Mouse (Mus musculus): Measurements from ENCODE around the gene Arl6ip5. TPM values are rescaled to one million over a fixed set of nuclear protein-coding genes. Genes with fewer than 3 reads are reported as not detected.

Arl6ip5 gene
- polyA plus RNA-seq, 1 experiment from 2014 or later: 28.6 TPM

DNA sequence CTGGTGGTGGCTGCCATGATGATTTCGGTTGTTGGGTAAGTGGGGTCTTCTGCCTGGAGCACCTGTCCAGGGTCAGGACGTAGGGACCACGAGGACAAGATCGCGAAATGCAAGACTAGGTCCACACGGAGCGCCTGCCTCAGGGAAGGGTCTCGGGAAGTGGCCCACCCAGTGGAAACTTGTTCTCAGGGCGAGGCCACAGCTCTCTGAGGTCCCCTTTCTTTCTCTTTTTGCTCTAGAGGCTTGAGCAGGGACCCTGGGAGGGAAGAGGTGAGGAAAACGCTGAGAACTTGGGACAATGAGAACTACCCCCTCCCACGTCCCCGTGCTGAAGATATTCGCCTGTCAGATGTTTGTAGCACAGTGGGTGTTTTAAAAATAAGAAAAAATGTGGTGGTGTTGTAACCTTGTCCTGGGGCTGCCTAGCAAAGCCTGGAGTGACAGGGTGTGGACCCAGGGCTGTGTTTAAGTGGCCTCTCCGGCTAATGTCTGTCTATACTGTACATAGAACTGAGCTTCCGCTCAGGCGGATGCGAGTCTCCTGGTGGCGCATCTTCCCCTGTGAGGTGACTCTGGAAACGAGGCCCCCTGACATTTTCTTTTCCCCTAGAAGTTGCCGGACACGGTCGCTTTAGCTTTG, 593 bp downstream of the Arl6ip5 start:
- Histone ChIP-seq H3K4me1 (ENCODE audit: insufficient read depth) (peaks cover 7% of the 10 kb centered on the region; the same call in 1 of the 2 replicates), H3K4me3 (ENCODE audit: low read depth, low read length) (peak overlapping the region; percentile 60), H3K36me3 (ENCODE audit: insufficient read depth) (no peaks in the 10 kb centered on the region), H3K4me2 (peak overlapping the region; percentile 89), H3K27ac (ENCODE audit: low read depth) (peak overlapping the region; percentile 58; the same call in 1 of the 2 replicates), H3K9ac (peak overlapping the region; percentile 79), H3K9me3 (ENCODE audit: low read depth, low read length) (no peaks in the 10 kb centered on the region), H3K27me3 (ENCODE audit: insufficient read depth, low read length) (no peaks in the 10 kb centered on the region)
- TF ChIP-seq CTCF (IDR thresholded peaks at IDR 0.05; ENCODE audit: low read depth): no peak
- peak; percentile 64 for ATAC-seq (ENCODE audit: insufficient read depth)
- DNase-seq: peak; percentile 48
- WGBS: 1% methylated on average over 22 of the region's 22 CpGs

DNA sequence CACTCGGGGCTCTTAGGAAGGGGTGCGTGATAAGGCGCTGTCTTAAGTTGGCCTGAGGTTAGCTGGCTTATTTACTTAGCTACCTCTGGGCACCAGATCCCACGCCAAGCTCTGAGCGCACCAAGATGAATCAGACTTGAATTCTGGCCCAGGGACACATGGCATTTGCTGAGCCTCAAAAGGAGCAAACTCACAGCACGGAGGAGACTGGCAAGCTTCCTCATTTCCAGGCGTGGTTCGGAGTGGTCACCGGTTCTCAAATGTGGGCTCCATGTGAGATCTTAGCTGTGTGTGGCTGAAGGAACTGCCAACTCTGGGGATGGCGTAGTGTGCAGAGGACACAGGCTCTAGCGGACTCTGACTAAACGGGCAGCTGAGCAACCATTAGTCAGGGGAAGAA, 1.5 kb downstream of the Arl6ip5 start:
- H3K36me3 ChIP-seq (ENCODE audit: insufficient read depth): no peaks in the 10 kb centered on the region
- H3K4me3 ChIP-seq (ENCODE audit: low read depth, low read length): peak overlapping the region; percentile 60
- no peak for TF ChIP-seq CTCF (IDR thresholded peaks at IDR 0.05; ENCODE audit: low read depth)
- H3K4me1 ChIP-seq (ENCODE audit: insufficient read depth): peaks cover 7% of the 10 kb centered on the region; the same call in 1 of the 2 replicates
- H3K27me3 ChIP-seq (ENCODE audit: insufficient read depth, low read length): no peaks in the 10 kb centered on the region
- no peaks in the 10 kb centered on the region for H3K9me3 ChIP-seq (ENCODE audit: low read depth, low read length)
- H3K27ac ChIP-seq (ENCODE audit: low read depth): no peak overlapping the region
- 59% methylated on average over 12 of the region's 12 CpGs for WGBS
- ATAC-seq (ENCODE audit: insufficient read depth) (no peak), DNase-seq (peak; percentile 26)
- peak overlapping the region; percentile 89 for H3K4me2 ChIP-seq
- 0 out of 2 replicates have a peak overlapping the region, but pooled peaks have one; percentile 34 for H3K9ac ChIP-seq

GRCm38 (mm10) chr6:97216154-97216821, 5.8 kb downstream of the Arl6ip5 start:
- peaks cover 7% of the 10 kb centered on the region; the same call in 1 of the 2 replicates for H3K4me1 ChIP-seq (ENCODE audit: insufficient read depth)
- H3K9ac ChIP-seq: no peak overlapping the region
- H3K27ac ChIP-seq (ENCODE audit: low read depth): no peak overlapping the region
- no peak overlapping the region for H3K4me2 ChIP-seq
- WGBS: 77% methylated on average over 4 of the region's 4 CpGs
- no peaks in the 10 kb centered on the region for H3K36me3 ChIP-seq (ENCODE audit: insufficient read depth)
- no peaks in the 10 kb centered on the region for H3K27me3 ChIP-seq (ENCODE audit: insufficient read depth, low read length)
- H3K9me3 ChIP-seq (ENCODE audit: low read depth, low read length): no peaks in the 10 kb centered on the region
- no peak for TF ChIP-seq CTCF (IDR thresholded peaks at IDR 0.05; ENCODE audit: low read depth)
- DNase-seq: no peak
- no peak overlapping the region for H3K4me3 ChIP-seq (ENCODE audit: low read depth, low read length)
- ATAC-seq (ENCODE audit: insufficient read depth): no peak

GRCm38 (mm10) chr6:97220672-97221071, 10.2 kb downstream of the Arl6ip5 start:
- no peak overlapping the region for H3K4me3 ChIP-seq (ENCODE audit: low read depth, low read length)
- H3K4me2 ChIP-seq: no peak overlapping the region
- H3K27me3 ChIP-seq (ENCODE audit: insufficient read depth, low read length): no peaks in the 10 kb centered on the region
- DNase-seq (no peak), ATAC-seq (ENCODE audit: insufficient read depth) (no peak)
- no peaks in the 10 kb centered on the region for H3K4me1 ChIP-seq (ENCODE audit: insufficient read depth)
- H3K9ac ChIP-seq: no peak overlapping the region
- H3K36me3 ChIP-seq (ENCODE audit: insufficient read depth): no peaks in the 10 kb centered on the region
- no peak for TF ChIP-seq CTCF (IDR thresholded peaks at IDR 0.05; ENCODE audit: low read depth)
- H3K9me3 ChIP-seq (ENCODE audit: low read depth, low read length): no peaks in the 10 kb centered on the region
- H3K27ac ChIP-seq (ENCODE audit: low read depth): no peak overlapping the region
- 51% methylated on average over 5 of the region's 5 CpGs for WGBS

DNA sequence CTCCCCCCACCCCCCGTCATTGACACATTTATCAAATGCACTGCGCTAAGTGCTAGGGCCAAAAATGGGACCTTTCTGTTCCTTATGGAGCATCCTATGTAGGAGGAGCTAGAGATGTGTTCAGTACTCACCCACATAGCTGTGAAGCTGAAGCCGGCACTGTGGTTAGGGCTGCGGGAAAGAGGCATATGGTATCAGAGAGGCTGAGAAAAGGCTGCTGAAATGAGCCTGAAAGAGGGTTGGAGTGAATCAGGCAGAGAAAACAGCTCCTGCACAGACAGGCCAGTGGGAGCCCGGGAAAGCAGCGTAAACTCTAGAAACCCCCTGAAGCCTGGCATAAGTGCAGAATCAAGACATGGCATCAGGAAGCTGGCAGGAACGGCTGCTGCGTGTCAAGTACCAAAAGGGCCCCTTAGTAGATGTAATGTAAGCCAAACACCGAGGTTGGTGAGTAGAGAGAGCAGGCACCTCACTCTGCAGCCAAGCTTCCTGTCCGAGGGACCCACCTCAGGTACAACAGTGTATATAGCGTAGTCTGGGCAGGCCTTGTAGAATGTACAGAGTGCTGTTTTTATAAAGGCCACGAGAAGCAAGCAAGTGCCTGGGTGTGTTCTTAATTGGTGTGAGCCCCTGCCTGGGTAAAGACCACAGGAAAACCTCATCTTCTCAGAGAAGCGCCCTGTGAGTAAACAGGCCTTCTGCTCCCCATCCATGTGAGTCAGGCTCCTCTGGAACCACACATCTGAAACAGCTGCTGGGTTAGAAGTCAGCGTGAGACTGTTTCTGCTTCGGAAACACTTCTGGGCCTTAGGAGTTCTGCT, 10.9 kb downstream of the Arl6ip5 start:
- Histone ChIP-seq H3K9ac (no peak overlapping the region), H3K4me3 (ENCODE audit: low read depth, low read length) (no peak overlapping the region), H3K9me3 (ENCODE audit: low read depth, low read length) (no peaks in the 10 kb centered on the region), H3K4me2 (no peak overlapping the region), H3K4me1 (ENCODE audit: insufficient read depth) (no peaks in the 10 kb centered on the region), H3K36me3 (ENCODE audit: insufficient read depth) (no peaks in the 10 kb centered on the region), H3K27me3 (ENCODE audit: insufficient read depth, low read length) (no peaks in the 10 kb centered on the region), H3K27ac (ENCODE audit: low read depth) (no peak overlapping the region)
- WGBS: 59% methylated on average over 15 of the region's 15 CpGs
- TF ChIP-seq CTCF (IDR thresholded peaks at IDR 0.05; ENCODE audit: low read depth): no peak
- ATAC-seq (ENCODE audit: insufficient read depth) (peak; percentile 24; the same call in 1 of the 2 replicates), DNase-seq (no peak)

- ATAC-seq (ENCODE audit: insufficient read depth) (no peak), DNase-seq (no peak)
- H3K4me1 ChIP-seq (ENCODE audit: insufficient read depth): no peaks in the 10 kb centered on the region
- H3K4me3 ChIP-seq (ENCODE audit: low read depth, low read length): no peak overlapping the region
- no peak overlapping the region for H3K27ac ChIP-seq (ENCODE audit: low read depth)
- H3K4me2 ChIP-seq: no peak overlapping the region
- H3K36me3 ChIP-seq (ENCODE audit: insufficient read depth): no peaks in the 10 kb centered on the region
- WGBS: 49% methylated on average over 6 of the region's 6 CpGs
- no peaks in the 10 kb centered on the region for H3K9me3 ChIP-seq (ENCODE audit: low read depth, low read length)
- H3K27me3 ChIP-seq (ENCODE audit: insufficient read depth, low read length): no peaks in the 10 kb centered on the region
- TF ChIP-seq CTCF (IDR thresholded peaks at IDR 0.05; ENCODE audit: low read depth): no peak
- no peak overlapping the region for H3K9ac ChIP-seq
These were observed 11.8 kb downstream of the Arl6ip5 start for GRCm38 (mm10) chr6:97222321-97222720.
